Mouse (Mus musculus) inflammation-experienced regulatory T-cells, adult 6 months (primary cell): ENCODE data around the gene Lage3. TPM values are rescaled to one million over a fixed set of nuclear protein-coding genes. Genes with fewer than 3 reads are reported as not detected.

Source experiments
- polyA plus RNA-seq, 3 experiments: library from polyadenylated mRNA; unstranded; fragments of 100-300 nt; shearing (Covaris generic); gene quantifications; one replicate each; pipeline ENCODE4 v1.2.1; 2017

Lage3 gene
- polyA plus RNA-seq, 3 experiments from 2014 or later = 70.0 to 79.0 (median 77.5) TPM

Other genes with a start within 250 kb of the Lage3 start
- not detected for gene Opn1mw, start 226.2 kb downstream of the Lage3 start, polyA plus RNA-seq
- gene Mecp2, start 218.3 kb downstream of the Lage3 start, polyA plus RNA-seq = 10 to 100 TPM; 11.5 to 22.5 (median 20.6) TPM
- gene Tex28, start 185.8 kb downstream of the Lage3 start, polyA plus RNA-seq = not detected
- 1 to 10 TPM; 3.3 to 4.3 (median 4.0) TPM for gene Tktl1, start 176.4 kb downstream of the Lage3 start, polyA plus RNA-seq
- gene Flna, start 103.8 kb downstream of the Lage3 start, polyA plus RNA-seq = 100 to 1,000 TPM; 222 to 338 (median 279) TPM
- 10 to 100 TPM; 22.4 to 91.9 (median 32.8) TPM for gene Emd, start 98.9 kb downstream of the Lage3 start, polyA plus RNA-seq
- gene Rpl10, start 82.8 kb downstream of the Lage3 start, polyA plus RNA-seq = 1,000 to 10,000 TPM in 1 of 3 experiments, 100 to 1,000 TPM in 2; 478 to 1,649 (median 679) TPM
- gene Taz, start 71.7 kb downstream of the Lage3 start, polyA plus RNA-seq = 10 to 100 TPM; 28.8 to 66.0 (median 58.8) TPM
- 10 to 100 TPM; 17.0 to 35.0 (median 23.7) TPM for gene Dnase1l1, start 71.3 kb downstream of the Lage3 start, polyA plus RNA-seq
- gene Atp6ap1, start 56.5 kb downstream of the Lage3 start, polyA plus RNA-seq = 100 to 1,000 TPM; 130 to 165 (median 156) TPM
- 100 to 1,000 TPM; 167 to 342 (median 246) TPM for gene Gdi1, start 48.6 kb downstream of the Lage3 start, polyA plus RNA-seq
- 10 to 100 TPM; 54.7 to 72.5 (median 72.5) TPM for gene Fam50a, start 40.6 kb downstream of the Lage3 start, polyA plus RNA-seq
- 1 to 10 TPM; 1.6 to 6.5 (median 4.6) TPM for gene Plxna3, start 24.6 kb downstream of the Lage3 start, polyA plus RNA-seq
- gene Ubl4a, start 19.6 kb upstream of the Lage3 start, polyA plus RNA-seq = 10 to 100 TPM; 40.7 to 90.2 (median 68.6) TPM
- gene Slc10a3, start 19.7 kb upstream of the Lage3 start, polyA plus RNA-seq = 10 to 100 TPM; 18.1 to 31.3 (median 27.1) TPM
- gene Fam3a, start 39.7 kb upstream of the Lage3 start, polyA plus RNA-seq = 10 to 100 TPM; 15.0 to 30.8 (median 30.5) TPM
- gene Ikbkg, start 39.7 kb upstream of the Lage3 start, polyA plus RNA-seq = 10 to 100 TPM; 34.9 to 43.6 (median 39.3) TPM
- 10 to 100 TPM; 25.4 to 32.9 (median 31.4) TPM for gene G6pdx, start 75.6 kb upstream of the Lage3 start, polyA plus RNA-seq
- gene Gm6880, start 127.8 kb upstream of the Lage3 start, polyA plus RNA-seq = not detected
- not detected for gene Olfr1326-ps1, start 221.3 kb upstream of the Lage3 start, polyA plus RNA-seq
- gene Olfr1325, start 239.1 kb upstream of the Lage3 start, polyA plus RNA-seq = not detected